Mouse (Mus musculus) left cerebral cortex, postnatal 25 days (tissue): ENCODE results near the gene Kif16b. TPM values are rescaled to one million over a fixed set of nuclear protein-coding genes. Genes with fewer than 3 reads are reported as not detected.

Experiments
- DNase-seq, 2 experiments: peaks; one replicate each; pipeline ENCODE4 v3.0.0; 2022; ENCODE audit warnings: low spot score in 2 of 2, mixed read lengths in 1 of 2
- intact Hi-C: fragments of 180-260 bp; cut with DNase I; formaldehyde crosslinking; loops from one replicate; pipeline ENCODE4 v1.15.1; 2025
- total RNA-seq, 2 experiments: library from RNA; stranded (reverse); gene quantifications; 2 replicates each; pipeline ENCODE4 v1.2.3; 2021

The Kif16b gene
- total RNA-seq: 10 to 100 TPM; 10.2 to 12.7 TPM

GRCm38 (mm10) chr2:142900862-142901805 is at the start of gene Kif16b:
Gene Kif16b (minus strand): TSS chr2:142901531.
- DNase-seq: peak; percentile 90 to 93
- intact Hi-C loops: loop anchor here (5.0 kb wide), 1 partner anchor 161 kb away; the partner anchor contains the start of gene Snrpb2

GRCm38 (mm10) chr2:142940899-142941642 is 39.7 kb upstream of the Kif16b start:
- DNase-seq: no peak
- intact Hi-C loops: no loop called here

- intact Hi-C loops: no loop called here
- DNase-seq: no peak
These were observed 29.1 kb upstream of the Kif16b start for GRCm38 (mm10) chr2:142930445-142930844.

GRCm38 (mm10) chr2:142929226-142930112 is 28.1 kb upstream of the Kif16b start:
- intact Hi-C loops: no loop called here
- no peak for DNase-seq

GRCm38 (mm10) chr2:142910808-142911388 is 9.6 kb upstream of the Kif16b start:
- peak in 1 of 2 experiments; percentile 14 for DNase-seq
- intact Hi-C loops: no loop called here

GRCm38 (mm10) chr2:142909213-142909612 is 7.9 kb upstream of the Kif16b start:
- DNase-seq: no peak
- intact Hi-C loops: no loop called here

GRCm38 (mm10) chr2:142907056-142907455 is 5.7 kb upstream of the Kif16b start:
- intact Hi-C loops: no loop called here
- DNase-seq: no peak

GRCm38 (mm10) chr2:142902905-142903895 is 1.9 kb upstream of the Kif16b start:
- intact Hi-C loops: loop anchor here (5.0 kb wide), 1 partner anchor 159 kb away; the partner anchor contains the start of gene Snrpb2
- peak; percentile 94 to 98 for DNase-seq

- DNase-seq: no peak
- intact Hi-C loops: loop anchor here (5.0 kb wide), 1 partner anchor 162 kb away; the partner anchor contains the start of gene Snrpb2
These were observed 1.0 kb downstream of the Kif16b start for GRCm38 (mm10) chr2:142900120-142900861.

- DNase-seq: no peak
- intact Hi-C loops: no loop called here
These were observed 7.6 kb downstream of the Kif16b start for GRCm38 (mm10) chr2:142893780-142894179.

- intact Hi-C loops: no loop called here
- no peak for DNase-seq
These were observed 10.0 kb downstream of the Kif16b start for GRCm38 (mm10) chr2:142891283-142891682.

GRCm38 (mm10) chr2:142884456-142884855 is 16.9 kb downstream of the Kif16b start:
- intact Hi-C loops: no loop called here
- DNase-seq: no peak

GRCm38 (mm10) chr2:142883625-142883994 is 17.7 kb downstream of the Kif16b start:
- intact Hi-C loops: no loop called here
- DNase-seq: no peak

- peak in 1 of 2 experiments; percentile 78 for DNase-seq
- intact Hi-C loops: no loop called here
These were observed 18.3 kb downstream of the Kif16b start for GRCm38 (mm10) chr2:142882871-142883624.

GRCm38 (mm10) chr2:142882466-142882865 is 18.9 kb downstream of the Kif16b start:
- intact Hi-C loops: no loop called here
- DNase-seq: no peak

GRCm38 (mm10) chr2:142881177-142881576 is 20.2 kb downstream of the Kif16b start:
- intact Hi-C loops: no loop called here
- no peak for DNase-seq
